ENCODE assay signal across 35 mouse cellular contexts in genomic region chr10:32493600-32493999, GRCm38 (mm10).
"Had no signal": no experiment of that assay in that cellular context is flagged by ENCODE, and none has a peak within 500 bp of the region (broad histone marks: within the 10 kb centered on the region; RNA-seq: fewer than 3 reads in every experiment).

No protein-coding gene starts in this region.

- H3K4me3 ChIP-seq: heart, adult 2 months; heart, embryonic 10.5 days; heart, embryonic 12.5 days; heart, embryonic 13.5 days; heart, embryonic 15.5 days; hindbrain, embryonic 10.5 days; hindbrain, embryonic 12.5 days; hindbrain, embryonic 13.5 days; hindbrain, embryonic 15.5 days; intestine, embryonic 15.5 days; kidney, embryonic 15.5 days; layer of hippocampus, adult 2 months had no signal

- H3K36me3 ChIP-seq: heart, embryonic 10.5 days; heart, embryonic 12.5 days; heart, embryonic 13.5 days; heart, embryonic 15.5 days; hindbrain, embryonic 10.5 days; hindbrain, embryonic 12.5 days; hindbrain, embryonic 13.5 days; hindbrain, embryonic 15.5 days; intestine, embryonic 15.5 days; kidney, embryonic 15.5 days had no signal

- H3K27ac ChIP-seq: heart, adult 2 months; heart, embryonic 10.5 days; heart, embryonic 13.5 days; heart, embryonic 15.5 days; hindbrain, embryonic 10.5 days; hindbrain, embryonic 12.5 days; hindbrain, embryonic 13.5 days; hindbrain, embryonic 14.5 days; hindbrain, embryonic 15.5 days; hindbrain, postnatal 0 days; intestine, embryonic 15.5 days; kidney, embryonic 15.5 days; kidney, postnatal 0 days; layer of hippocampus, adult 2 months had no signal

- H3K4me1 ChIP-seq: heart, embryonic 10.5 days; heart, embryonic 12.5 days; heart, embryonic 13.5 days; heart, embryonic 15.5 days; hindbrain, embryonic 12.5 days; hindbrain, embryonic 13.5 days; hindbrain, embryonic 15.5 days; intestine, embryonic 15.5 days; kidney, embryonic 15.5 days had no signal

- H3K9me3 ChIP-seq: heart, embryonic 10.5 days; heart, embryonic 12.5 days; heart, embryonic 13.5 days; heart, embryonic 15.5 days; hindbrain, embryonic 10.5 days; hindbrain, embryonic 12.5 days; hindbrain, embryonic 13.5 days; hindbrain, embryonic 15.5 days; intestine, embryonic 15.5 days; kidney, embryonic 15.5 days had no signal

- ATAC-seq: hindbrain, embryonic 16.5 days; hindbrain, postnatal 0 days; inflammation-experienced regulatory T-cells, adult 6 months; intestine, embryonic 15.5 days; intestine, embryonic 16.5 days; intestine, postnatal 0 days had no signal

- H3K27me3 ChIP-seq: heart, embryonic 12.5 days; heart, embryonic 13.5 days; heart, embryonic 15.5 days; hindbrain, embryonic 12.5 days; hindbrain, embryonic 13.5 days; hindbrain, embryonic 15.5 days; intestine, embryonic 15.5 days; kidney, embryonic 15.5 days had no signal

- DNase-seq: heart, adult 2 months; heart, postnatal 10 days; heart, postnatal 14 days; heart, postnatal 36 days; heart, postnatal 4 days; kidney, adult 11 months; kidney, adult 18-20 months; kidney, adult 2 months; kidney, adult 8-10 months; kidney, adult 9 months; kidney, postnatal 10 days; kidney, postnatal 14 days; kidney, postnatal 25 days; kidney, postnatal 36 days; kidney, postnatal 4 days; layer of hippocampus, adult 9-11 months had no signal

- H3K4me2 ChIP-seq: heart, embryonic 11.5 days; heart, embryonic 12.5 days; heart, embryonic 13.5 days; heart, embryonic 15.5 days; hindbrain, embryonic 12.5 days; hindbrain, embryonic 13.5 days; hindbrain, embryonic 14.5 days; hindbrain, embryonic 15.5 days; intestine, embryonic 15.5 days; kidney, embryonic 15.5 days had no signal

- H3K9ac ChIP-seq: heart, embryonic 12.5 days; heart, embryonic 13.5 days; heart, embryonic 15.5 days; hindbrain, embryonic 12.5 days; hindbrain, embryonic 13.5 days; hindbrain, embryonic 14.5 days; hindbrain, embryonic 15.5 days; intestine, embryonic 15.5 days; kidney, embryonic 15.5 days had no signal
